Mouse (Mus musculus): ENCODE measurements around the gene Fmo5. TPM values are rescaled to one million over a fixed set of nuclear protein-coding genes. Genes with fewer than 3 reads are reported as not detected.

Fmo5 gene
- polyA plus RNA-seq, 1 experiment from 2014 or later: 0.73 TPM

DNA sequence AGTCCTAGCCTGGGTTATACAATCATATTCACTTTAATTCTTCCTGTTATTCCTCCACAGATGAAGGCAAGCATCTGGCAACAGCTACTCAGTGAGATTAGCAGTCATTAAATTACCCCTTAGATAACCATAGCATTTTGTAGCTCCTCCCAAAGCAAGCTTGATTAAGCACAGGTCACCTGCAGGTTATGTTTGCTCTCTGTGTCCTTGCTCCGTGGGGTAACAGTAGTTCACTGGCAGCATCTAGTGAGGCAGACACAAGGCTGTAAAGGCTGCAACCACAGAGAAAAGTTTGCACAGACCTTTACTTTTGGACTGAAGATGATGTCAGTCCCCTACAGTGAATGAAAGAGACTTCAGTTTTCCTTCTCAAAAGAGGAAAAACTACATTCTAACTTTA is 13.4 kb upstream of the Fmo5 start:
- H3K9me3 ChIP-seq (replicated peaks): no peaks in the 10 kb centered on the region
- 20% methylated on average over 1 of the region's 1 CpGs for WGBS
- no peaks in the 10 kb centered on the region for H3K36me3 ChIP-seq
- no peaks in the 10 kb centered on the region for H3K27me3 ChIP-seq (ENCODE audit: low read depth, poor library complexity, severe bottlenecking)
- H3K4me1 ChIP-seq: no peaks in the 10 kb centered on the region
- H3K27ac ChIP-seq: no peak overlapping the region
- no peak for DNase-seq (ENCODE audit: low spot score)
- no peak overlapping the region for H3K4me3 ChIP-seq

DNA sequence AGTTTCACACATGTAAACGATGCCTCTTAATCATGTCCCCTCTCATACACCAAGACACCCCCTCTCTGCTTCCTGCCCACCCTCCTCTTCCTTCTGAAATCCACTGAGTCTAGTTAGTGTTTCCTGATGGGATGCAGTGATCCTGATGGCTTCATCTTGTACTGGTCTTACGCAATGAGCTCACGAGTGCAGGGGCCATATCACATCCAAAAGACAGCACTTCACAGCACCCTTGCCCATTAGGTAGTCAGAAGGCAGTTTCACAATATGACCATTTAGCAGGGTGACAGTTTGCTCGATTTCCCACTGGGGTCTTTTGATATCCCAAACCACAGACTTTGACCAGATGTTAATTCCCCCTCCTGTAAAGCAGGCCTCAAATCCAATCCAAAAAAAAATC is 12.7 kb upstream of the Fmo5 start:
- H3K9me3 ChIP-seq (replicated peaks): no peaks in the 10 kb centered on the region
- H3K4me1 ChIP-seq: no peaks in the 10 kb centered on the region
- DNase-seq (ENCODE audit: low spot score): no peak
- H3K36me3 ChIP-seq: no peaks in the 10 kb centered on the region
- WGBS: 92% methylated on average over 4 of the region's 4 CpGs
- no peak overlapping the region for H3K4me3 ChIP-seq
- no peaks in the 10 kb centered on the region for H3K27me3 ChIP-seq (ENCODE audit: low read depth, poor library complexity, severe bottlenecking)
- no peak overlapping the region for H3K27ac ChIP-seq

DNA sequence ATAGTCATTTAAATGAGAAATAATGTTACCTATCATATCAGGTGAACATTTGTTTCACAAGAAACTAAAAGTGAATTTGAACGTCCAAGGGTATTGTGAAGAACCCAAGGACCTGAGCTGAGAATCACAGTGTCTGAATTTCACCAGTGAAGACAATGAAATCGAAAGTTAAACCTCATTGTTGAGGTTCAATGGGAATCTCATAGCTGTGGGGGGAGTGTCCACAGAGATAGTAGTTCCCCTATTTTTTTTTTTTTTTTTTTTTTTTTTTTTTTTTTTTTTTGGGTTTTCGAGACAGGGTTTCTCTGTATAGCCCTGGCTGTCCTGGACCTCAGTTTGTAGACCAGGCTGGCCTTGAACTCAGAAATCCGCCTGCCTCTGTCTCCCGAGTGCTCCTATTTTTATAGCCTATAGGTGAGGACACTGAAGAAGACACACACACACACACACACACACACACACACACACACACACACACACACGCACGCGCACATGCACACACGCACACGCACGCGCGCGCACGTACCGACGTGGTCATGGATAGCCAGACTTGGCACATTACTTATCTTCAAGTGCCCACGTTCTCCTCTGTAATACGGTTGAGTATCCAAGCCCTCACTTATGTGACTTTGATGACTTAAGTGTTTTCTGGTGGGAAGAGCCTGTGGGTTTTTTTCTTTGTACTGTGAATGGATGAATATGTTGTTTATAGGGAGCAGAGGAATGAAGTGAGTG is 11.3 kb upstream of the Fmo5 start:
- Histone ChIP-seq H3K4me1 (no peaks in the 10 kb centered on the region), H3K9me3 (replicated peaks) (no peaks in the 10 kb centered on the region), H3K27me3 (ENCODE audit: low read depth, poor library complexity, severe bottlenecking) (no peaks in the 10 kb centered on the region), H3K27ac (no peak overlapping the region), H3K4me3 (no peak overlapping the region), H3K36me3 (no peaks in the 10 kb centered on the region)
- DNase-seq (ENCODE audit: low spot score): no peak
- WGBS: 94% methylated on average over 19 of the region's 19 CpGs

DNA sequence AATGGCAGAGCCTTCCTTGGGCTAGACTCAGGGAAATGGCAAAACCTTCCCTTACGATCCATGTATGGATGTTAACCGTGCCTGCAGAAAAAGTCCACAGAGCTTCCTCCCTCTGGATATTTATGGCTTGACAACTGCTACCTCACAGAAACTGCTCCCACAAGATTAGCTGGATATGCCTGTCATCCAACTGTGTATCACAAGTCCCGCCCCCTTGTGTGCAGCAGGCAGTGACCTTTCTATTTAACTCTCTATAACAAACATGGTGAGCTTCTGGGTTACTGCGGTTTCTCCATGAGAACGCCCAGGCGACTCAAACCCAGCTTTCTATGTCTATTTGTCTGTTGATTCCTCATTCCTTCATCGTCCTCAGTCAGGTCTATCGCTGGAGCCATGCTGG is 10.7 kb upstream of the Fmo5 start:
- Histone ChIP-seq H3K9me3 (replicated peaks) (no peaks in the 10 kb centered on the region), H3K4me1 (no peaks in the 10 kb centered on the region), H3K36me3 (no peaks in the 10 kb centered on the region), H3K27ac (no peak overlapping the region), H3K4me3 (no peak overlapping the region), H3K27me3 (ENCODE audit: low read depth, poor library complexity, severe bottlenecking) (no peaks in the 10 kb centered on the region)
- no peak for DNase-seq (ENCODE audit: low spot score)
- WGBS: 88% methylated on average over 8 of the region's 8 CpGs

DNA sequence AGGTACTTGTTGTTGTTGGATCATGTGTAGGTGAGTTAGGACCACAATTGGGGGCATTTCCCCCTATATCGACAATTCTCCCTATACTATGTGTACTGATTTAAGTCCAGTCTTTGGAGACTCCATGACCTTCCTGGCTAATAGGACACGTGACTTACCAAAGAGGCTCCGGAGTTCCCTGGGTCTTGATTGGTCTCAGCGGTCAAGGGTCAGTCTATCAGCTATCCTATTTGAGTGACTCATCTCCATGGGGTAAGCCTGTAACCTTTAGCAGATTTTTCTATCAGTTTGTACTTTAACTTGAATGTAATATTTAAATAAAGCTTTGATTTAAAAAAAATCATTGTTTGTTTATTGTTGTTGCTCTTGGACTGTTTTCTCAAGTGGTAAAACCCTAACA is 7.9 kb upstream of the Fmo5 start:
- no peaks in the 10 kb centered on the region for H3K4me1 ChIP-seq
- no peak overlapping the region for H3K27ac ChIP-seq
- H3K36me3 ChIP-seq: no peaks in the 10 kb centered on the region
- no peaks in the 10 kb centered on the region for H3K9me3 ChIP-seq (replicated peaks)
- H3K27me3 ChIP-seq (ENCODE audit: low read depth, poor library complexity, severe bottlenecking): no peaks in the 10 kb centered on the region
- DNase-seq (ENCODE audit: low spot score): no peak
- 91% methylated on average over 4 of the region's 4 CpGs for WGBS
- no peak overlapping the region for H3K4me3 ChIP-seq

DNA sequence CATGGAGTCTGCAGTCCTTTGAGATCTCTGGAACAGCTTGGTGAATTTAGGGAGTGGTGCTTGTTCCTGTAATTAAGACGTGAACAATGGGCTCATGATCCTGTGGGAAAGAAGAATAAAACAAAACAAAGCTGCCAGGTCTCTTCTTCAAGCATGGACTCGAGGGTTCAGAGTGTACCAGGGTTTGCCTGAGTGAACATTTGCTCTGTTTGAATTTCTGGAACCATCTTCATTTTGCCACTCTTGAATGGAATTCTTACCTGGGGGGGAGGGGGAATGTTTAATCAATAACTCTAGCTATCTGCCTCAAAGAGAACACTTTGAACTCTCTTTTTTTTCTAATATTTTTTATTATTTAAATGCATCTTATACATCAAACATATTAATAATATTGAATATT is 4.0 kb upstream of the Fmo5 start:
- Histone ChIP-seq H3K4me1 (0 out of 2 replicates have a peak, but pooled peaks cover 11% of the 10 kb centered on the region), H3K27me3 (ENCODE audit: low read depth, poor library complexity, severe bottlenecking) (no peaks in the 10 kb centered on the region), H3K9me3 (replicated peaks) (no peaks in the 10 kb centered on the region), H3K4me3 (no peak overlapping the region), H3K27ac (no peak overlapping the region), H3K36me3 (no peaks in the 10 kb centered on the region)
- WGBS: 61% methylated on average over 2 of the region's 2 CpGs
- DNase-seq (ENCODE audit: low spot score): no peak

DNA sequence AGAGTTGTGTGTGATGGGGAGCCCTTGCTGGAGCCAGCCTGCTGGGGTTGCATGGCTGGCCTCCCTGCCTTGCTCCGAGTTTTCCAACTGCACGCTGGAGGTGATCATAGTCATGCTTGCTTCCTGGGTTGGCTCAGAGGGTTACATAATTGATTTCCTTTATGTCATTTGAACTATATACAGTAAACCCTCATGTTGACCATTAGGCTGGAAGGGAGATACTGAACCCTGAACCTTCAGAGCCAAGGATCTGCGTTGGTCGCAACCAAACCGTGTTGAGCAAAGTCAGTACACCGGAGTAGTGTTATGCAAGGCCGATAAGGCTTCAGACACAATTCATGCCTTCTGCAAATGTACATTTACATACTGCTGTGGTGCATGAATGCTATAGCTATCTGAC is 711 bp upstream of the Fmo5 start:
- DNase-seq (ENCODE audit: low spot score): no peak
- Histone ChIP-seq H3K27me3 (ENCODE audit: low read depth, poor library complexity, severe bottlenecking) (no peaks in the 10 kb centered on the region), H3K4me3 (peak overlapping the region; percentile 52), H3K4me1 (0 out of 2 replicates have a peak, but pooled peaks cover 11% of the 10 kb centered on the region), H3K36me3 (no peaks in the 10 kb centered on the region), H3K27ac (no peak overlapping the region), H3K9me3 (replicated peaks) (no peaks in the 10 kb centered on the region)
- 79% methylated on average over 7 of the region's 7 CpGs for WGBS

DNA sequence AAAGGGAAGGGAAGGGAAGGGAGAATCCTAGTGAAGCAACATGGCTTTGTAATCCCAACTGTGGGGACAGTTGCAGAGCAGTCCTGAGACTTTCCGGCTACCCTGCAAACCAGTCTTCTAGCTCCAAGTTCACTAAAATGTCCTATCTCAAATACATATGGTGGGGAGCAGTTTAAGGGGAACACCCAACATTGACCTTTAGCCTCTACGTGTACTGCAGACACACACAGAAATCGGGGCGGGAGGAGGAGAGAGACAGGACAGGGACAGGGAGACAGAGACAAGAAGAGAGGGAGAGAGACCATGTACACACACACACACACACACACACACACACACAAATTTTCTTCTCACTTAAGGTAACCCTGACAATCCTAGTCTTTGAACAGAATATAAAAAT is 1.3 kb downstream of the Fmo5 start:
- H3K9me3 ChIP-seq (replicated peaks): no peaks in the 10 kb centered on the region
- WGBS: 81% methylated on average over 4 of the region's 4 CpGs
- H3K27me3 ChIP-seq (ENCODE audit: low read depth, poor library complexity, severe bottlenecking): no peaks in the 10 kb centered on the region
- H3K36me3 ChIP-seq: no peaks in the 10 kb centered on the region
- 0 out of 2 replicates have a peak, but pooled peaks cover 11% of the 10 kb centered on the region for H3K4me1 ChIP-seq
- H3K4me3 ChIP-seq: no peak overlapping the region
- no peak overlapping the region for H3K27ac ChIP-seq
- no peak for DNase-seq (ENCODE audit: low spot score)

DNA sequence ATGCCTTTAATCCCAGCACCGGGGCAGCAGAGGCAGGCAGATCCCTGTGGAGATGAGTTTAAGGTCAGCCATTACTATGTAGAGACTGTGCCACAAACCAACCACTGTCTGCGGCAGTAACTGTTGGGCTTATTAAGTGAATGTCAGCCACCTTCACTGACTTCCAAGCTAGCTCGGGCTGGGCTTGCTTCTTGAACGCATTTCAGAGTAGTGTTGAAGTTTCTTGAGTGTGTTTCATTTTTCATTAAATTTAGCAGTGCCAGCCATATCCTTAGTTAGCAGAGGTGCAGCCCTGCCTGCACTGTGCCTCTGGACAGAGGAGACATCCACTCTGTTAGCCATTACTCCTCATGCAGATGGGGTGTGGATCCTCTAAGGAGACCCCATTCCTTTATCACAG is 2.1 kb downstream of the Fmo5 start:
- no peak for DNase-seq (ENCODE audit: low spot score)
- Histone ChIP-seq H3K9me3 (replicated peaks) (no peaks in the 10 kb centered on the region), H3K27ac (no peak overlapping the region), H3K4me1 (0 out of 2 replicates have a peak, but pooled peaks cover 11% of the 10 kb centered on the region), H3K36me3 (no peaks in the 10 kb centered on the region), H3K4me3 (no peak overlapping the region), H3K27me3 (ENCODE audit: low read depth, poor library complexity, severe bottlenecking) (no peaks in the 10 kb centered on the region)
- WGBS: 94% methylated on average over 4 of the region's 4 CpGs

DNA sequence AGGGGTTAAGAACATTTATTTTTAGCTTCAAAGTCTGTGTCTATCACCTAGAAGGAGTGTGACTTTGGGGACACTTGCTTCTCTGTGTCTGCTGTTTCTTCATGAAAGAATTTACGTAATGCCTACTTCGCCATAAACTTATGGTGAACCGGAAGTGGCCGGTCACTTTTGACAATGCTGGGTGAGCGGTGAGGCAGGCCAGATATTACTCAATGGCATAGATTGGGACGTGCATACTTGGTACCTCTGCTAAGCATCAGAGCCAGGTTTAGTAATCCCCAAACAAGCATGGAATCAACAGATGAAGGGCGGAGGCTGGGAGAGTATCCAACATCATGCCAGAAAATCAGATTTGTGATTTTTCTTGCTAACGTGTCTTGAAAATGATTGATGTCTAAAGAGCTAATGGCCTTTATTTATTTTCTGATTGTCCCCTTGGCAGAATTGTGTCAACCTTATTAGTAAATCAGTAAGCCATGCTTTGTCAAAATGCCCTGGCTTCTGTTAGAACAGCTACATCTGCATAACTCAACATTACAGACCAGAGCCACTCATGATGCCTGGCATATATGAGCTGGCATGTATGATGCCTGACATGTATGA is 2.8 kb downstream of the Fmo5 start:
- WGBS: 89% methylated on average over 8 of the region's 8 CpGs
- no peaks in the 10 kb centered on the region for H3K9me3 ChIP-seq (replicated peaks)

DNA sequence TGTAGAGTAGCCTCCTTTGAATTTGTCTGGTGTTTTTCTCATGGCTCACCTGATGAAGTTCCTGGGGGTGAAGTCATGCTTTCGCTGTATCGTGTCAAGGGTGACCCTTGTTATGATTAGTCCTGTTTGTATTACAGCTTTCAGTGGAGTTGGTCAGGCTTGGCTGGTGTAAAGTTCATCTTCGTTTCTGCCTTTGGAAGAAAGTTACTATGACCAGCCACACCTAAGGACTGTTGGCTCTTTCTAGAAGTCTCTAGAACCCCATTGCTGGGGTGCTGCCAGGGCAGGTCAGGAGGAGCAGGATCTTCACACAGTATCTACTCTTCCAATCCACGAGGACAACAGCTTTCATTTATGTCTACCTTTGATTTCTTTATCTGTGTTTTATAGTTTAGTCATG is 4.9 kb downstream of the Fmo5 start:
- H3K4me3 ChIP-seq: no peak overlapping the region
- no peaks in the 10 kb centered on the region for H3K9me3 ChIP-seq (replicated peaks)
- 82% methylated on average over 4 of the region's 4 CpGs for WGBS
- no peaks in the 10 kb centered on the region for H3K27me3 ChIP-seq (ENCODE audit: low read depth, poor library complexity, severe bottlenecking)
- no peak overlapping the region for H3K27ac ChIP-seq
- no peaks in the 10 kb centered on the region for H3K36me3 ChIP-seq
- 0 out of 2 replicates have a peak, but pooled peaks cover 6% of the 10 kb centered on the region for H3K4me1 ChIP-seq
- no peak for DNase-seq (ENCODE audit: low spot score)

More for the DNA sequence above, 2.8 kb downstream of the Fmo5 start:
- no peak for DNase-seq (ENCODE audit: low spot score)
- no peaks in the 10 kb centered on the region for H3K27me3 ChIP-seq (ENCODE audit: low read depth, poor library complexity, severe bottlenecking)
- H3K36me3 ChIP-seq: no peaks in the 10 kb centered on the region
- no peak overlapping the region for H3K27ac ChIP-seq
- H3K4me1 ChIP-seq: 0 out of 2 replicates have a peak, but pooled peaks cover 11% of the 10 kb centered on the region
- no peak overlapping the region for H3K4me3 ChIP-seq

DNA sequence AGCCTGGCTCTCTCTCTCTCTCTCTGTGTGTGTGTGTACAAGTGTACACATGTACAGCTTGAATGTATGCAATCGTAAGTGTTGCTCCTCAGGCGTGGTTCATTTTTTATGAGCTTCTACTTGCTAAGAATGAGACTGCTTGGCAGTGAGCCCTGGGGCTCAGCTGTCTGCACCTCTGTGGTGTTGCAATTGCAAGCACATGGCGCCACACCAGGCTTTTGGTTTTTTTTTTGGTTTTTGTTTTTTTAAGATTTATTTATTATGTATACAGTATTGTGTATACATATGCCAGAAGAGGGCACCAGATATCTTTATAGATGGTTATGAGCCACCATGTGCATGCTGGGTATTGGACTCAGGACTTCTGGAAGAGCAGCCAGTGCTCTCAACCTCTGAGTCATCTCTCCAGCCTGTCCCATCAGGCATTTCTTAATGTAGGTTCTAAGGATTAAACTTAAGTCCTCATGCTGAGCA is 5.7 kb downstream of the Fmo5 start:
- H3K36me3 ChIP-seq: no peaks in the 10 kb centered on the region
- DNase-seq (ENCODE audit: low spot score): no peak
- H3K27me3 ChIP-seq (ENCODE audit: low read depth, poor library complexity, severe bottlenecking): no peaks in the 10 kb centered on the region
- no peak overlapping the region for H3K4me3 ChIP-seq
- no peak overlapping the region for H3K27ac ChIP-seq
- 93% methylated on average over 3 of the region's 3 CpGs for WGBS
- no peaks in the 10 kb centered on the region for H3K4me1 ChIP-seq
- no peaks in the 10 kb centered on the region for H3K9me3 ChIP-seq (replicated peaks)

DNA sequence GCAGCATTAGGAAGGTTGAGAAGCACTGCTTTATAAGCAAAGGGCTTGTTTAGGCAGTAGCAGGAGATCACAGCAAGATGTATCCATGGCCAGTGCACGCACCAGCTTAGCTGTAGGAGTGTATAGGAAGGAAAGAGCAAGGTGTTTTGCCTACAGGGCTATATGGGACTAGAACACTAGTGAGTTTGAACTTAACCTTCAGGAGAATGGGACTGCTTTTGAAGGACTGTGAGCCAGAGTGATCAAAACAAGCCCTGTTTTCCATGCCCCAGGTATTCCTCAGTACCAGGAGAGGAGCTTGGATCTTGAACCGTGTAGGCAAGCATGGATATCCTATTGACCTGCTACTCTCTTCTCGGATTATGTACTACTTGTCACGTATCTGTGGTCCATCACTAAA is 12.8 kb downstream of the Fmo5 start:
- no peaks in the 10 kb centered on the region for H3K9me3 ChIP-seq (replicated peaks)
- no peak overlapping the region for H3K27ac ChIP-seq
- no peaks in the 10 kb centered on the region for H3K4me1 ChIP-seq
- H3K4me3 ChIP-seq: no peak overlapping the region
- H3K27me3 ChIP-seq (ENCODE audit: low read depth, poor library complexity, severe bottlenecking): no peaks in the 10 kb centered on the region
- 92% methylated on average over 4 of the region's 4 CpGs for WGBS
- DNase-seq (ENCODE audit: low spot score): no peak
- H3K36me3 ChIP-seq: no peaks in the 10 kb centered on the region

Measured in limb, embryonic 10.5 days (tissue).